24 mouse cellular contexts compared by ENCODE assay signal in the genomic region with DNA sequence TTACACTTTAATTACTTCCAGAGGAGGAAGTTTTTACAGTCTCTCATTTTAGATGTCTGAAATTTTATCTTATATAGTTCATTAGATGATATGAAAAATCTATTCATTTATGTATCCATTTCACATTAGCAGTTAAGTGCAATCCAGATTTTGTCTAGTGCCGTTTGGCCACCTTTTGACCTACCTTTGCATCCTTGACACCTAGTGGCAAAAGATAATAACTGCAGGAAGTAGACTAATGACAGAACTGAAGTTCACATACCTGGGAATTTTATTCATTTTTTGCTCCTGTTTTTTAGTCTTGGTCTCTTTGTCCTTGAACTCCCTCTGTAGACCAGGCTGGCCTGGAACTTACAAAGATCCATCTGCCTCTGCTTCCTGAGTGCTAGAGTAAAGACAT. TPM values are rescaled to one million over a fixed set of nuclear protein-coding genes. Genes with fewer than 3 reads are reported as not detected.
DNase-seq lines count a peak whose midpoint lies in the region; ATAC-seq and TF ChIP-seq lines count a peak whose summit lies in the region.
"Had no signal": no experiment of that assay in that cellular context is flagged by ENCODE, and none has a peak within 500 bp of the region (broad histone marks: within the 10 kb centered on the region; RNA-seq: fewer than 3 reads in every experiment).

No protein-coding gene starts in this region.

- no peaks in the 10 kb centered on the region for H3K79me2 ChIP-seq in liver, adult 2 months (ENCODE audit: control insufficient read depth, insufficient read depth, low read length)

- H3K27me3 ChIP-seq in liver, adult 2 months (ENCODE audit: control insufficient read depth, insufficient read depth, low read length): no peaks in the 10 kb centered on the region
- no peaks in the 10 kb centered on the region for H3K27me3 ChIP-seq in forebrain, embryonic 11.5 days (ENCODE audit: control insufficient read depth, insufficient read depth, low read length)
- H3K27me3 ChIP-seq: liver, embryonic 15.5 days; midbrain, embryonic 13.5 days; neural tube, embryonic 12.5 days; stomach, embryonic 15.5 days had no signal

- peak; percentile 69 for ATAC-seq in CD4-positive, CD25-positive, alpha-beta regulatory T cell, adult 4 months
- no peak for ATAC-seq in forebrain, embryonic 11.5 days (replicated peaks; ENCODE audit: low FRiP score)
- ATAC-seq: forebrain, postnatal 0 days; midbrain, embryonic 13.5 days had no signal

- peaks cover 31% of the 10 kb centered on the region for H3K36me3 ChIP-seq in liver, adult 2 months (ENCODE audit: control insufficient read depth, insufficient read depth, low read length)
- peaks cover 4% of the 10 kb centered on the region; the same call in 1 of the 2 replicates for H3K36me3 ChIP-seq in forebrain, embryonic 11.5 days (ENCODE audit: control insufficient read depth, insufficient read depth, low read length)

- peak; percentile 12 for DNase-seq in liver, adult 2 months (ENCODE audit: extremely low read depth, low read depth, low spot score)
- DNase-seq in liver: no peak
- peak; percentile 15 for DNase-seq in 416B (ENCODE audit: low read depth)
- DNase-seq in brain, adult 2 months (ENCODE audit: low read depth, low spot score): peak; percentile 6
- no peak for DNase-seq in forebrain, embryonic 11.5 days (ENCODE audit: low spot score)
- DNase-seq in left cerebral cortex, postnatal 4 days: no peak
- no peak for DNase-seq in spleen, postnatal 14 days (ENCODE audit: low spot score in 2 of 2)
- DNase-seq: adrenal gland, postnatal 25 days; cerebellum, postnatal 14 days; forebrain, postnatal 0 days; gastrocnemius, postnatal 25 days; kidney, postnatal 10 days; layer of hippocampus, adult 9-11 months; right cerebral cortex, postnatal 4 days; thymus, postnatal 25 days had no signal

- H3K4me1 ChIP-seq in liver, adult 2 months (ENCODE audit: control insufficient read depth, insufficient read depth, low read length): no peaks in the 10 kb centered on the region
- no peaks in the 10 kb centered on the region for H3K4me1 ChIP-seq in forebrain, embryonic 11.5 days (replicated peaks; ENCODE audit: control insufficient read depth, insufficient read depth, low read length)
- H3K4me1 ChIP-seq: embryonic facial prominence, embryonic 10.5 days; midbrain, embryonic 13.5 days; neural tube, embryonic 12.5 days; stomach, embryonic 15.5 days had no signal

- no peak for TF ChIP-seq POLR2A in liver, adult 2 months (IDR thresholded peaks at IDR 0.05; ENCODE audit: extremely low read depth, insufficient read depth, low read length)

- H3K27ac ChIP-seq in liver, adult 2 months (replicated peaks; ENCODE audit: insufficient read depth, low read depth, low read length): no peak overlapping the region
- no peak overlapping the region for H3K27ac ChIP-seq in forebrain, embryonic 11.5 days (ENCODE audit: low read depth, low read length)
- H3K27ac ChIP-seq: embryonic facial prominence, embryonic 10.5 days; macrophage; midbrain, embryonic 13.5 days; neural tube, embryonic 12.5 days; stomach, embryonic 15.5 days had no signal

- WGBS in liver, adult 2 months: 70% methylated on average over 1 of the region's 1 CpGs
- WGBS in forebrain, embryonic 11.5 days: 82% methylated on average over 1 of the region's 1 CpGs

- H3K4me2 ChIP-seq in forebrain, embryonic 11.5 days (ENCODE audit: low read depth, low read length, severe bottlenecking): no peak overlapping the region
- H3K4me2 ChIP-seq: heart, embryonic 11.5 days; liver, embryonic 15.5 days; midbrain, embryonic 13.5 days; neural tube, embryonic 12.5 days; stomach, embryonic 15.5 days had no signal

- no peak for TF ChIP-seq CTCF in liver, adult 2 months (IDR thresholded peaks at IDR 0.05; ENCODE audit: low read depth, low read length)

- H3K9ac ChIP-seq in liver, adult 2 months (ENCODE audit: low read depth, low read length): no peak overlapping the region
- H3K9ac ChIP-seq in forebrain, embryonic 11.5 days (ENCODE audit: low read length): no peak overlapping the region
- H3K9ac ChIP-seq: forebrain, postnatal 0 days; liver, embryonic 15.5 days; midbrain, embryonic 13.5 days; neural tube, embryonic 12.5 days; stomach, embryonic 15.5 days had no signal

- H3K9me3 ChIP-seq in forebrain, embryonic 11.5 days (ENCODE audit: control insufficient read depth, low read length): no peaks in the 10 kb centered on the region
- H3K9me3 ChIP-seq: embryonic facial prominence, embryonic 10.5 days; G1E; liver, embryonic 15.5 days; midbrain, embryonic 13.5 days; neural tube, embryonic 12.5 days; stomach, embryonic 15.5 days had no signal

- intact Hi-C loops in left cerebral cortex, postnatal 4 days (cut with DNase I): no loop called here

- no peak overlapping the region for H3K4me3 ChIP-seq in liver, adult 2 months (ENCODE audit: insufficient read depth, low read depth, low read length)
- no peak overlapping the region for H3K4me3 ChIP-seq in forebrain, embryonic 11.5 days (ENCODE audit: low read depth, low read length)
- H3K4me3 ChIP-seq: embryonic facial prominence, embryonic 10.5 days; liver, embryonic 15.5 days; midbrain, embryonic 13.5 days; neural tube, embryonic 12.5 days; stomach, embryonic 15.5 days had no signal

RNA-seq across cellular contexts. Expression of a gene that starts 15.1 kb away (rescaled TPM):
- total RNA-seq in liver, adult 2 months (2014; rRNA removed): 3.2 and 4.3 TPM in 2 replicates
- polyA plus RNA-seq in liver, adult 2 months (2012; rRNA removed): 0.98 and 1.0 TPM in 2 replicates
- polyA plus RNA-seq in CD4-positive, CD25-positive, alpha-beta regulatory T cell, adult 4 months (2017; shearing (Covaris generic)): 10 to 100 TPM; 24.1 to 33.1 TPM
- polyA plus RNA-seq in forebrain, embryonic 11.5 days (2014; fragmentation: Nextera tagmentation; extraction: Ambion mirVana): 34.8 and 36.4 TPM in 2 replicates
- total RNA-seq in left cerebral cortex, postnatal 4 days (2021): 10 to 100 TPM; 61.6 to 61.9 TPM

RNA-seq across cellular contexts. Expression of a gene that starts 53.3 kb away (rescaled TPM):
- 8.8 and 13.5 TPM in 2 replicates for total RNA-seq in liver, adult 2 months (2014; rRNA removed)
- 0.40 and 0.57 TPM in 2 replicates for polyA plus RNA-seq in liver, adult 2 months (2012; rRNA removed)
- polyA plus RNA-seq in CD4-positive, CD25-positive, alpha-beta regulatory T cell, adult 4 months (2017; shearing (Covaris generic)): 10 to 100 TPM; 30.6 to 31.0 TPM
- 15.2 and 19.8 TPM in 2 replicates for polyA plus RNA-seq in forebrain, embryonic 11.5 days (2014; fragmentation: Nextera tagmentation; extraction: Ambion mirVana)
- 10 to 100 TPM; 16.4 to 18.0 TPM for total RNA-seq in left cerebral cortex, postnatal 4 days (2021)

Comparison
In these comparisons a context has a peak if more than half of its experiments do, and no peak if none do; other contexts are left out.
1. DNase-seq: peak in liver, adult 2 months (single experiment), 416B (single experiment) and brain, adult 2 months (single experiment); none in liver (single experiment), forebrain, embryonic 11.5 days (single experiment), left cerebral cortex, postnatal 4 days (single experiment) and spleen, postnatal 14 days (0 of 2).
2. RNA of a gene that starts 15.1 kb away (polyA plus RNA-seq): 34.8 to 36.4 TPM in forebrain, embryonic 11.5 days and 24.1 to 33.1 TPM in CD4-positive, CD25-positive, alpha-beta regulatory T cell, adult 4 months; 0.98 to 1.0 TPM in liver, adult 2 months; every median in the first group is over 10 times any median in the second.
3. RNA of a gene that starts 53.3 kb away (polyA plus RNA-seq): 30.6 to 31.0 TPM in CD4-positive, CD25-positive, alpha-beta regulatory T cell, adult 4 months and 15.2 to 19.8 TPM in forebrain, embryonic 11.5 days; 0.40 to 0.57 TPM in liver, adult 2 months; every median in the first group is over 10 times any median in the second.